Mouse (Mus musculus) kidney, postnatal 0 days (tissue): ENCODE data around the gene Kif26a. TPM values are rescaled to one million over a fixed set of nuclear protein-coding genes. Genes with fewer than 3 reads are reported as not detected.

Source experiments
- ATAC-seq: fragments of 200-750 bp; cut with Nextera tagmentation; replicated peaks from 2 replicates; pipeline ENCODE4 v1.8.0; 2017; ENCODE audit warnings: low read depth, moderate number of reproducible peaks, moderate TSS enrichment, moderate library complexity; ENCODE audit not compliant: low FRiP score
- DNase-seq: peaks from one replicate; pipeline ENCODE4 v3.0.0-alpha.2; 2016; ENCODE audit warnings: low spot score
- H3K27ac ChIP-seq: fragments of 300-500 bp; sonication (generic); 2 replicates; pipeline ENCODE4 v1.5.1; 2014; ENCODE audit warnings: mild to moderate bottlenecking
- H3K27me3 ChIP-seq: fragments of 300-500 bp; sonication (generic); 2 replicates; pipeline ENCODE4 v1.6.1; 2014; ENCODE audit warnings: low read length, mixed read lengths; ENCODE audit not compliant: insufficient read depth
- H3K36me3 ChIP-seq: fragments of 300-500 bp; sonication (generic); 2 replicates; pipeline ENCODE4 v1.6.1; 2014; ENCODE audit warnings: low read length, mixed read lengths; ENCODE audit not compliant: insufficient read depth
- H3K4me1 ChIP-seq: fragments of 300-500 bp; sonication (generic); replicated peaks from 2 replicates; pipeline ENCODE4 v1.6.1; 2014; ENCODE audit warnings: antibody characterized with exemption, low read length, mixed read lengths; ENCODE audit not compliant: insufficient read depth
- H3K4me2 ChIP-seq: fragments of 300-500 bp; sonication (generic); 2 replicates; pipeline ENCODE4 v1.6.1; 2014; ENCODE audit warnings: mild to moderate bottlenecking, low read length, moderate library complexity, mixed read lengths
- H3K4me3 ChIP-seq: fragments of 300-500 bp; sonication (generic); replicated peaks from 2 replicates; pipeline ENCODE4 v1.5.1; 2014; ENCODE audit warnings: low read depth, low read length
- H3K9ac ChIP-seq: fragments of 300-500 bp; sonication (generic); 2 replicates; pipeline ENCODE4 v1.6.1; 2014; ENCODE audit warnings: low read depth, low read length
- H3K9me3 ChIP-seq: fragments of 300-500 bp; sonication (generic); replicated peaks from 2 replicates; pipeline ENCODE4 v1.6.1; 2016; ENCODE audit warnings: low read length, inconsistent platforms, mixed read lengths
- CTCF ChIP-seq: IDR thresholded peaks from 2 replicates; pipeline ENCODE4 v1.5.1; 2016; ENCODE audit warnings: antibody characterized with exemption, low read depth, mild to moderate bottlenecking, moderate library complexity
- WGBS: fragments of 180-500 bp; shearing (Covaris S2); extraction: QIAGEN DNeasy Blood & Tissue Kit; methylation state at CpG from one replicate; pipeline ENCODE4 v1.1.7; 2014; 5-methylcytosine and 5-hydroxymethylcytosine counted together
- polyA plus RNA-seq: library from polyadenylated mRNA; unstranded; fragments of >200 nt; fragmentation: Nextera tagmentation; extraction: Ambion mirVana; gene quantifications from 2 replicates; pipeline ENCODE4 v1.2.1, GENCODE M21; 2015

Kif26a gene
- 2.2 and 2.7 TPM in 2 replicates for polyA plus RNA-seq

GRCm38 (mm10) chr12:112145875-112146651 is at the start of gene Kif26a:
TSS of gene Kif26a (plus strand) at chr12:112146208.
- peak within 1 kb of the TSS; percentile 71 for H3K4me2 ChIP-seq
- peak within 1 kb of the TSS; percentile 64 for H3K27ac ChIP-seq
- no peaks in the 10 kb centered on the region for H3K36me3 ChIP-seq
- peak; percentile 72 for TF ChIP-seq CTCF
- H3K4me1 ChIP-seq, result peaks cover 26% of the 10 kb centered on the region
- H3K27me3 ChIP-seq, result peaks cover 40% of the 10 kb centered on the region
- under 1% methylated on average over 68 of the region's 68 CpGs for WGBS
- H3K9me3 ChIP-seq, result no peaks in the 10 kb centered on the region
- ATAC-seq (peak; percentile 58), DNase-seq (peak; percentile 50)
- H3K4me3 ChIP-seq, result peak within 1 kb of the TSS; percentile 40
- H3K9ac ChIP-seq, result peak within 1 kb of the TSS; percentile 52

- H3K9ac ChIP-seq, result no peak overlapping the region
- no peak for TF ChIP-seq CTCF
- H3K27ac ChIP-seq, result no peak overlapping the region
- H3K9me3 ChIP-seq, result no peaks in the 10 kb centered on the region
- H3K27me3 ChIP-seq, result no peaks in the 10 kb centered on the region
- H3K36me3 ChIP-seq, result no peaks in the 10 kb centered on the region
- no peak overlapping the region for H3K4me3 ChIP-seq
- no peaks in the 10 kb centered on the region for H3K4me1 ChIP-seq
- no peak overlapping the region for H3K4me2 ChIP-seq
- DNase-seq (no peak), ATAC-seq (no peak; the same call in 1 of the 2 replicates)
- 56% methylated on average over 8 of the region's 8 CpGs for WGBS
Observed at GRCm38 (mm10) chr12:112096733-112097117, 49.3 kb upstream of the Kif26a start.

- no peaks in the 10 kb centered on the region for H3K9me3 ChIP-seq
- H3K36me3 ChIP-seq, result no peaks in the 10 kb centered on the region
- no peak for ATAC-seq
- no peaks in the 10 kb centered on the region for H3K4me1 ChIP-seq
- no peak overlapping the region for H3K9ac ChIP-seq
- no peak for TF ChIP-seq CTCF
- H3K27me3 ChIP-seq, result no peaks in the 10 kb centered on the region
- 61% methylated on average over 4 of the region's 4 CpGs for WGBS
- H3K4me2 ChIP-seq, result no peak overlapping the region
- H3K27ac ChIP-seq, result no peak overlapping the region
- DNase-seq, result no peak
- no peak overlapping the region for H3K4me3 ChIP-seq
Observed at GRCm38 (mm10) chr12:112100106-112100505, 45.9 kb upstream of the Kif26a start.

GRCm38 (mm10) chr12:112101045-112101444 is 45.0 kb upstream of the Kif26a start:
- DNase-seq (peak; percentile 40), ATAC-seq (no peak)
- Histone ChIP-seq H3K4me3 (no peak overlapping the region), H3K27me3 (no peaks in the 10 kb centered on the region), H3K36me3 (no peaks in the 10 kb centered on the region), H3K27ac (no peak overlapping the region), H3K9ac (no peak overlapping the region), H3K4me2 (no peak overlapping the region), H3K9me3 (no peaks in the 10 kb centered on the region), H3K4me1 (no peaks in the 10 kb centered on the region)
- peak; percentile 42; the same call in 1 of the 2 replicates for TF ChIP-seq CTCF
- WGBS, result 52% methylated on average over 4 of the region's 4 CpGs

- no peaks in the 10 kb centered on the region for H3K36me3 ChIP-seq
- H3K4me2 ChIP-seq, result no peak overlapping the region
- H3K4me1 ChIP-seq, result 0 out of 2 replicates have a peak, but pooled peaks cover 6% of the 10 kb centered on the region
- H3K4me3 ChIP-seq, result no peak overlapping the region
- no peak overlapping the region for H3K27ac ChIP-seq
- TF ChIP-seq CTCF, result no peak
- 78% methylated on average over 5 of the region's 5 CpGs for WGBS
- H3K9me3 ChIP-seq, result no peaks in the 10 kb centered on the region
- no peak overlapping the region for H3K9ac ChIP-seq
- DNase-seq (no peak), ATAC-seq (no peak)
- no peaks in the 10 kb centered on the region for H3K27me3 ChIP-seq
Observed at GRCm38 (mm10) chr12:112103179-112103578, 42.8 kb upstream of the Kif26a start.

- Histone ChIP-seq H3K36me3 (no peaks in the 10 kb centered on the region), H3K9ac (no peak overlapping the region), H3K4me2 (no peak overlapping the region), H3K27me3 (no peaks in the 10 kb centered on the region), H3K4me3 (no peak overlapping the region), H3K27ac (no peak overlapping the region), H3K4me1 (0 out of 2 replicates have a peak, but pooled peaks cover 6% of the 10 kb centered on the region), H3K9me3 (no peaks in the 10 kb centered on the region)
- ATAC-seq, result no peak
- DNase-seq, result no peak
- 78% methylated on average over 11 of the region's 11 CpGs for WGBS
- no peak for TF ChIP-seq CTCF
Observed at GRCm38 (mm10) chr12:112104890-112105289, 41.1 kb upstream of the Kif26a start.
